Mouse (Mus musculus) gonadal fat pad, adult 2 months (tissue): ENCODE data around the gene Atg4b. TPM values are rescaled to one million over a fixed set of nuclear protein-coding genes. Genes with fewer than 3 reads are reported as not detected.
"Not testable (repeated sequence)": the region's sequence is repeated elsewhere in the genome, so short reads cannot be mapped to it uniquely, and the experiment has no call there.

ENCODE experiments used
- DNase-seq: peaks from one replicate; pipeline ENCODE4 v3.0.0-alpha.2; 2012; ENCODE audit warnings: low read depth
- polyA plus RNA-seq: library from polyadenylated mRNA; depleted of rRNA; stranded (reverse); fragments of >200 nt; gene quantifications from 2 replicates; pipeline ENCODE4 v1.2.3, GENCODE M21; 2012; rRNA removed

The Atg4b gene
- polyA plus RNA-seq, 1 experiment, result 60.7 TPM

GRCm38 (mm10) chr1:93818722-93819121 lies 67.4 kb downstream of the Atg4b start:
- no peak for DNase-seq

- DNase-seq, result no peak
These were observed 72.6 kb downstream of the Atg4b start for GRCm38 (mm10) chr1:93823796-93824495.

GRCm38 (mm10) chr1:93824609-93825008 lies 73.3 kb downstream of the Atg4b start, which contains the start of gene D2hgdh:
Gene D2hgdh (plus strand): TSS chr1:93824909.
- no peak for DNase-seq

- DNase-seq, result peak; percentile 95
These were observed 73.9 kb downstream of the Atg4b start for GRCm38 (mm10) chr1:93825105-93825674.

GRCm38 (mm10) chr1:93825771-93826539 lies 74.7 kb downstream of the Atg4b start:
- DNase-seq, result no peak

GRCm38 (mm10) chr1:93826540-93826835 lies 75.2 kb downstream of the Atg4b start:
- DNase-seq, result no peak

- not testable (repeated sequence) for DNase-seq
These were observed 81.6 kb downstream of the Atg4b start for GRCm38 (mm10) chr1:93832754-93833360.

- no peak for DNase-seq
These were observed 83.4 kb downstream of the Atg4b start for GRCm38 (mm10) chr1:93834671-93835150.

GRCm38 (mm10) chr1:93835211-93835610 lies 83.9 kb downstream of the Atg4b start:
- DNase-seq, result no peak

GRCm38 (mm10) chr1:93835876-93836531 lies 84.7 kb downstream of the Atg4b start:
- no peak for DNase-seq

- DNase-seq, result no peak
These were observed 85.2 kb downstream of the Atg4b start for GRCm38 (mm10) chr1:93836532-93836913.

GRCm38 (mm10) chr1:93837335-93837734 lies 86.0 kb downstream of the Atg4b start:
- DNase-seq, result no peak

GRCm38 (mm10) chr1:93838569-93838968 lies 87.3 kb downstream of the Atg4b start:
- not testable (repeated sequence) for DNase-seq

Other genes starting within 250 kb of the Atg4b start
- gene Farp2, start 239.4 kb upstream of the Atg4b start, polyA plus RNA-seq, result 6.4 and 6.8 TPM in 2 replicates
- 157 and 178 TPM in 2 replicates for gene Stk25, start 92.8 kb upstream of the Atg4b start, polyA plus RNA-seq
- 41.9 and 48.6 TPM in 2 replicates for gene Bok, start 65.8 kb upstream of the Atg4b start, polyA plus RNA-seq
- 35.5 and 39.0 TPM in 2 replicates for gene Thap4, start 3.4 kb downstream of the Atg4b start, polyA plus RNA-seq
- gene Dtymk, start 50.4 kb downstream of the Atg4b start, polyA plus RNA-seq, result 44.9 and 49.2 TPM in 2 replicates
- gene Ing5, start 52.5 kb downstream of the Atg4b start, polyA plus RNA-seq, result 7.4 and 9.7 TPM in 2 replicates
- 27.7 and 27.8 TPM in 2 replicates for gene D2hgdh, start 73.4 kb downstream of the Atg4b start, polyA plus RNA-seq
- gene Gal3st2, start 109.8 kb downstream of the Atg4b start, polyA plus RNA-seq, result 0.51 TPM in 1 of 2 replicates, not detected in the other
- 0.30 and 0.51 TPM in 2 replicates for gene Gal3st2b, start 166.8 kb downstream of the Atg4b start, polyA plus RNA-seq
- gene Gal3st2c, start 239.0 kb downstream of the Atg4b start, polyA plus RNA-seq, result 0.01 and 0.05 TPM in 2 replicates